Mouse (Mus musculus): ENCODE measurements around the gene 1700067K01Rik.

DNA sequence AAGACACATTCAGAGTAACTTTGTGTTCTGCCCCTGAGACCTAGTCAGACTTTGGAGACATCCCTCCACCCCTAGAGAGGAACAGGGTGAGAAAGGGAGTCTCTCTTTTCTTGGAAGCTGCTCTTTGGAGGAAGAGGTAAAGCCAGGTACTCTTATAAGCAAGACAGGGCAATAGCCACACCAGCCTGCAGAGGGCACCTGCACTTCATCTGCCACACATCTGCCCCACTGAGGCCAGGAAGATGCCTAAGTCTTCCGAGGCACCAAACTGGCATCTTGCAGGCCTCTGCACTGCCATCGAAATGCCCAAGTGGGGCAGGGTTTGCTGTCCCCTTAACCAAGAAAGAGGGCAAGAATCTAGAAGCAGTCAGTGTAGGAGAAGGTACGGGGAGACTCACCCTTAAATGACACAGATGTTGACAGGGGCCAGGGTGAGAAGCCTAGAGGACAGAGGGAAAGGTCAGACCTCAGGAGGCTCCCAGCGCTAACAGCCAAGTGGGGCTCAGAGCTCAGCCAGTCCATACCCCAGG, 25.1 kb upstream of the 1700067K01Rik start:
- TF ChIP-seq POLR2A (IDR thresholded peaks at IDR 0.05; ENCODE audit: borderline replicate concordance, extremely low read depth, low read depth, low read length) = no peak
- peak; percentile 72 for TF ChIP-seq CTCF (IDR thresholded peaks at IDR 0.05; ENCODE audit: insufficient read depth, low read length)

Measured in lung, adult 2 months (tissue).